Mouse (Mus musculus) heart, embryonic 12.5 days (tissue): Measurements from ENCODE around the gene Ip6k2. TPM values are rescaled to one million over a fixed set of nuclear protein-coding genes. Genes with fewer than 3 reads are reported as not detected.
A peak's percentile ranks its signal among the peaks of the same experiment; 100 is the strongest.

Experiments
- ATAC-seq: fragments of 200-750 bp; cut with Nextera tagmentation; 2 replicates; pipeline ENCODE4 v1.8.0; 2017; ENCODE audit warnings: moderate TSS enrichment, moderate library complexity; ENCODE audit not compliant: insufficient number of reproducible peaks, low FRiP score
- H3K27ac ChIP-seq: fragments of 300-500 bp; sonication (generic); 2 replicates; pipeline ENCODE4 v1.5.1; 2016; ENCODE audit warnings: mild to moderate bottlenecking, moderate library complexity; ENCODE audit not compliant: poor library complexity, severe bottlenecking
- H3K27me3 ChIP-seq: fragments of 300-500 bp; sonication (generic); replicated peaks from 2 replicates; pipeline ENCODE4 v1.6.1; 2016; ENCODE audit warnings: mild to moderate bottlenecking, moderate library complexity
- H3K36me3 ChIP-seq: fragments of 300-500 bp; sonication (generic); 2 replicates; pipeline ENCODE4 v1.6.1; 2016; ENCODE audit warnings: mild to moderate bottlenecking, moderate library complexity
- H3K4me1 ChIP-seq: fragments of 300-500 bp; sonication (generic); replicated peaks from 2 replicates; pipeline ENCODE4 v1.6.1; 2016; ENCODE audit warnings: mild to moderate bottlenecking
- H3K4me2 ChIP-seq: fragments of 300-500 bp; sonication (generic); 2 replicates; pipeline ENCODE4 v1.6.1; 2016; ENCODE audit warnings: mild to moderate bottlenecking, moderate library complexity
- H3K4me3 ChIP-seq: fragments of 300-500 bp; sonication (generic); 2 replicates; pipeline ENCODE4 v1.5.1; 2016; ENCODE audit warnings: mild to moderate bottlenecking
- H3K9ac ChIP-seq: fragments of 300-500 bp; sonication (generic); 2 replicates; pipeline ENCODE4 v1.6.1; 2016; ENCODE audit warnings: mild to moderate bottlenecking, moderate library complexity
- H3K9me3 ChIP-seq: fragments of 300-500 bp; sonication (generic); replicated peaks from 2 replicates; pipeline ENCODE4 v1.6.1; 2016; ENCODE audit warnings: mild to moderate bottlenecking, moderate library complexity
- WGBS: fragments of 180-500 bp; shearing (Covaris S2); methylation state at CpG from one replicate; pipeline ENCODE4 v1.1.7; 2016; 5-methylcytosine and 5-hydroxymethylcytosine counted together
- polyA plus RNA-seq: library from polyadenylated mRNA; unstranded; fragments of >200 nt; fragmentation: Nextera tagmentation; extraction: Ambion mirVana; gene quantifications from 2 replicates; pipeline ENCODE4 v1.2.1, GENCODE M21; 2016

Ip6k2 gene
- polyA plus RNA-seq, 1 experiment from 2014 or later: 45.1 TPM

GRCm38 (mm10) chr9:108819495-108819894, 35.9 kb downstream of the Ip6k2 start:
- WGBS: 59% methylated on average over 3 of the region's 3 CpGs
- no peak overlapping the region for H3K27ac ChIP-seq
- H3K4me3 ChIP-seq: no peak overlapping the region
- no peak for ATAC-seq
- H3K36me3 ChIP-seq: peaks cover 39% of the 10 kb centered on the region
- no peaks in the 10 kb centered on the region for H3K4me1 ChIP-seq
- H3K9me3 ChIP-seq: no peaks in the 10 kb centered on the region
- peaks cover 31% of the 10 kb centered on the region for H3K27me3 ChIP-seq
- no peak overlapping the region for H3K4me2 ChIP-seq
- no peak overlapping the region for H3K9ac ChIP-seq

- no peak overlapping the region for H3K9ac ChIP-seq
- no peak for ATAC-seq
- 60% methylated on average over 5 of the region's 5 CpGs for WGBS
- H3K36me3 ChIP-seq: peaks cover 34% of the 10 kb centered on the region
- no peak overlapping the region for H3K27ac ChIP-seq
- H3K9me3 ChIP-seq: no peaks in the 10 kb centered on the region
- no peak overlapping the region for H3K4me2 ChIP-seq
- H3K4me3 ChIP-seq: no peak overlapping the region
- H3K4me1 ChIP-seq: no peaks in the 10 kb centered on the region
- peaks cover 37% of the 10 kb centered on the region for H3K27me3 ChIP-seq
Observed at GRCm38 (mm10) chr9:108820077-108820476, 36.5 kb downstream of the Ip6k2 start.

DNA sequence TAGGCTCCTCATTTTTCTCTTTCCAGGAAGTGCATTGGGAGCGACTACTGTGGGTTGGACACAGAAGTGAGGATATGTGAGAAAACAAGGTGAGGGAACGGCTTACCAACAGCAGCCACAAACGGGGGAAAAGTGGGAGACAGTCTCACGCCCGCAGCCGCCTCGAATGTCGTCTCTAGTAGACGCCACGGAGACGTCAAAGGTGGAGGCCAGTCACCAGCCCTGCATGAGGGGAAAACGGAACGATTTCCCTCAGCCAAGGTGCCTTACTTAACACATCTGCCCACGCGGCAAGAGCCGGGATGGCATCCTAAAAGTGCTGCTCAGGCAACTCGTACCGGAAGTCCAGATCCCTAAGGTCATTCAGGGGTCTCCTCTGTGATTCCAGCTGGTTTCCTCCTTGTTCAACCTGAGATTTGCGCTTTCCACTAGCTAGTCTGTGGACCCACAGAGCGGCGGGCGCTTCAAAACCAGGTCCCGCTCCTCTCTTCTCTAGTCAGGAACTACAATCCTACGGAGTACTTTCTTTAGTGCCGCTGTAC, 40.6 kb downstream of the Ip6k2 start:
- no peak overlapping the region for H3K9ac ChIP-seq
- H3K27ac ChIP-seq: no peak overlapping the region
- H3K36me3 ChIP-seq: no peaks in the 10 kb centered on the region
- H3K27me3 ChIP-seq: peaks cover 76% of the 10 kb centered on the region
- H3K4me3 ChIP-seq: no peak overlapping the region
- H3K4me1 ChIP-seq: peaks cover 14% of the 10 kb centered on the region
- no peaks in the 10 kb centered on the region for H3K9me3 ChIP-seq
- ATAC-seq: no peak
- WGBS: 5% methylated on average over 25 of the region's 25 CpGs
- H3K4me2 ChIP-seq: no peak overlapping the region

DNA sequence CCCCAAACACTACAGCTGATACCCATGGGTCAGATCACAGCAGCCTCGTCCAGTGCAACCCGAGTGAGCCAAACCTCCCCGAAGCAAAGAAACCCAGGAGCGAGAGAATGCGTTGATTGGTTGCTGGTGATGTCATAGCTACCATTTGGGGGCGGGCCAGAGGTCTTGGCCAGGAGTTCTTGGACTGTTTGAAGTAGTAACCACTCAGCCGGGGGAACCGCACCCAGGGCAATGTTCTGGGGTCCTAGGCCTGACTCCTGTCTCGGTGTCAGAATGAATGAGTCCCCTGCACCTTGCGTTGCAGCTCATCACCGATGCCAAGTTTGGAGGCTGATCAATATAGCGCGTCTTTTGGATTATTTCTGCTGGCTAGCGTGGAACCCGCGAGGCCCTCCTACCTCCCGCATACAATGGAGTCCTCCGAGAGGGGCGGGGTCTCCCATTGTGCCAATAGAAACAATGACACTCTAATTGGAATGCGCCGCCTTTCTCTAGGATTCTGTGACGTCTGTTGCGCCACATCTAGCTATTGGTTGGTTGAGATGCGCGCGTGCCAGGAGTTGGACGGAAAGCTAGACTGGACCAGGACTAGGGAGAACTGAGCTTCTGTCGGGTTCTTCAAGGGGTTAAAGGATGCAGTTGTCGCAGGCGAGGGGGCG, 41.3 kb downstream of the Ip6k2 start:
- no peak for ATAC-seq
- H3K36me3 ChIP-seq: no peaks in the 10 kb centered on the region
- no peaks in the 10 kb centered on the region for H3K9me3 ChIP-seq
- no peak overlapping the region for H3K4me2 ChIP-seq
- 1% methylated on average over 31 of the region's 31 CpGs for WGBS
- peaks cover 14% of the 10 kb centered on the region for H3K4me1 ChIP-seq
- no peak overlapping the region for H3K4me3 ChIP-seq
- peaks cover 83% of the 10 kb centered on the region for H3K27me3 ChIP-seq
- no peak overlapping the region for H3K27ac ChIP-seq
- H3K9ac ChIP-seq: no peak overlapping the region

- no peaks in the 10 kb centered on the region for H3K36me3 ChIP-seq
- peak within 1 kb of the TSS; percentile 83 for H3K4me2 ChIP-seq
- no peak within 1 kb of the TSS for H3K9ac ChIP-seq
- H3K4me3 ChIP-seq: peak within 1 kb of the TSS; percentile 46
- ATAC-seq: peak; percentile 22
- peaks cover 83% of the 10 kb centered on the region for H3K27me3 ChIP-seq
- peaks cover 14% of the 10 kb centered on the region for H3K4me1 ChIP-seq
- no peaks in the 10 kb centered on the region for H3K9me3 ChIP-seq
- WGBS: 2% methylated on average over 64 of the region's 70 CpGs
- no peak within 1 kb of the TSS for H3K27ac ChIP-seq
Observed at GRCm38 (mm10) chr9:108825820-108826699, 42.5 kb downstream of the Ip6k2 start, which contains the start of gene Celsr3. Gene Celsr3 (plus strand): TSS chr9:108826320.

- 4% methylated on average over 39 of the region's 39 CpGs for WGBS
- Histone ChIP-seq H3K9ac (no peak overlapping the region), H3K27ac (no peak overlapping the region)
Observed at GRCm38 (mm10) chr9:108826700-108827340, 43.2 kb downstream of the Ip6k2 start.

GRCm38 (mm10) chr9:108827454-108827853, 43.9 kb downstream of the Ip6k2 start:
- Histone ChIP-seq H3K4me1 (peaks cover 23% of the 10 kb centered on the region), H3K4me3 (peak overlapping the region; percentile 40), H3K4me2 (peak overlapping the region; percentile 83), H3K9ac (no peak overlapping the region), H3K27me3 (peaks cover 92% of the 10 kb centered on the region), H3K36me3 (no peaks in the 10 kb centered on the region), H3K9me3 (no peaks in the 10 kb centered on the region), H3K27ac (no peak overlapping the region)
- WGBS: 6% methylated on average over 34 of the region's 34 CpGs
- ATAC-seq: no peak

More at GRCm38 (mm10) chr9:108826700-108827340, 43.2 kb downstream of the Ip6k2 start:
- Histone ChIP-seq H3K4me3 (peak overlapping the region; percentile 40), H3K4me2 (peak overlapping the region; percentile 83), H3K4me1 (peaks cover 20% of the 10 kb centered on the region), H3K9me3 (no peaks in the 10 kb centered on the region), H3K27me3 (peaks cover 88% of the 10 kb centered on the region), H3K36me3 (no peaks in the 10 kb centered on the region)
- ATAC-seq: peak; percentile 47; the same call in 1 of the 2 replicates

DNA sequence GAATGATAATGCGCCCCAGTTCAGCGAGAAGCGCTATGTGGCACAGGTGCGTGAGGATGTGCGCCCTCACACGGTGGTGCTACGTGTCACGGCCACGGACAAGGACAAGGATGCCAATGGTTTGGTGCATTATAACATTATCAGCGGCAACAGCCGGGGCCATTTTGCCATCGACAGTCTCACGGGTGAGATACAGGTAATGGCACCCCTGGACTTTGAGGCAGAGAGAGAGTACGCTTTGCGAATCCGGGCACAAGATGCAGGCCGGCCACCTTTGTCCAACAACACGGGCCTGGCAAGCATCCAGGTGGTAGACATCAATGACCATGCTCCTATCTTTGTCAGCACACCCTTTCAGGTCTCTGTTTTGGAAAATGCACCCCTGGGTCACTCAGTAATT, 44.3 kb downstream of the Ip6k2 start:
- Histone ChIP-seq H3K4me3 (0 out of 2 replicates have a peak overlapping the region, but pooled peaks have one; percentile 40), H3K4me2 (peak overlapping the region; percentile 83; the same call in 1 of the 2 replicates), H3K4me1 (peaks cover 27% of the 10 kb centered on the region), H3K27me3 (peaks cover 93% of the 10 kb centered on the region), H3K9ac (no peak overlapping the region), H3K36me3 (no peaks in the 10 kb centered on the region), H3K9me3 (no peaks in the 10 kb centered on the region), H3K27ac (no peak overlapping the region)
- ATAC-seq: no peak
- WGBS: 59% methylated on average over 18 of the region's 18 CpGs

- 8% methylated on average over 23 of the region's 23 CpGs for WGBS
- peak overlapping the region; percentile 55 for H3K4me3 ChIP-seq
- ATAC-seq: no peak
- H3K27ac ChIP-seq: no peak overlapping the region
- peak overlapping the region; percentile 96 for H3K4me2 ChIP-seq
- no peaks in the 10 kb centered on the region for H3K9me3 ChIP-seq
- H3K27me3 ChIP-seq: peaks cover 79% of the 10 kb centered on the region
- no peaks in the 10 kb centered on the region for H3K36me3 ChIP-seq
- H3K4me1 ChIP-seq: peaks cover 22% of the 10 kb centered on the region
- peak overlapping the region; percentile 39; the same call in 1 of the 2 replicates for H3K9ac ChIP-seq
Observed at GRCm38 (mm10) chr9:108831637-108832036, 48.0 kb downstream of the Ip6k2 start.

GRCm38 (mm10) chr9:108832390-108833108, 49.0 kb downstream of the Ip6k2 start:
- H3K27ac ChIP-seq: no peak overlapping the region
- no peaks in the 10 kb centered on the region for H3K9me3 ChIP-seq
- H3K4me1 ChIP-seq: peaks cover 17% of the 10 kb centered on the region
- H3K4me3 ChIP-seq: peak overlapping the region; percentile 55
- H3K36me3 ChIP-seq: no peaks in the 10 kb centered on the region
- H3K9ac ChIP-seq: peak overlapping the region; percentile 39; the same call in 1 of the 2 replicates
- peaks cover 75% of the 10 kb centered on the region for H3K27me3 ChIP-seq
- WGBS: 5% methylated on average over 46 of the region's 46 CpGs
- peak; percentile 97 for ATAC-seq
- H3K4me2 ChIP-seq: peak overlapping the region; percentile 96
